Mouse (Mus musculus): ENCODE measurements around the gene Galnt10. TPM values are rescaled to one million over a fixed set of nuclear protein-coding genes. Genes with fewer than 3 reads are reported as not detected.

The Galnt10 gene
- polyA plus RNA-seq (2014; fragmentation: Illumina TruSeq; extraction: RNeasy Lipid Tissue Mini Kit (QIAGEN cat#74804); ENCODE audit: low read depth, low replicate concordance): 2.5 TPM

DNA sequence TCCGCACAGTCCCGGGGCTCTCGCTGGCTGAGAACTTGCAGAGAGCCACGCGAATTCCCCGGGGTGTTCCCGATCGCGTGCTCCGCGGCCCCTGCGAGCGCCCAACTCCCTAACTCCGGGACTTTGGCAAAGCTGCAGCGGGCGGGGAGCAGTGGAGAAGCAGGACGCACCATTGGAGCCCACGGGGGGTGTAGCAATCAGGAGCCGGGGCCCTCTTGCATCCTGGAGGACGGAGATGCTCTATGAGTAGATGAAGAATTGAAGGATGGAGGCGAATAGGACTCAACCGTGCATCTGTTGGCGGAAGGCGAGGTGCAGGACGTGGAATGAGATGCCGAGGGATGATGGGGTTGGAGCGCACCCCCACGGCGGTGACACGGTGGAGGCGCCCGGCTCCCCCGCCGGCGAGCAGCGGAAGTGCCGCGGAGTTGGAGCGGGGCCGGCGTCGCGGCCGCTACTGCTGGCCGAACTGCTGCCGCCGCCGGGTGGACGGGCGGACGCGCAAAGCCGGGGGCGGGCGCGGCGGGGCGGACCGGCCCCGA, at the start of gene Galnt10:
TSS of gene Galnt10 (plus strand) at position 425 of the 542 bp plus-strand sequence.

DNA sequence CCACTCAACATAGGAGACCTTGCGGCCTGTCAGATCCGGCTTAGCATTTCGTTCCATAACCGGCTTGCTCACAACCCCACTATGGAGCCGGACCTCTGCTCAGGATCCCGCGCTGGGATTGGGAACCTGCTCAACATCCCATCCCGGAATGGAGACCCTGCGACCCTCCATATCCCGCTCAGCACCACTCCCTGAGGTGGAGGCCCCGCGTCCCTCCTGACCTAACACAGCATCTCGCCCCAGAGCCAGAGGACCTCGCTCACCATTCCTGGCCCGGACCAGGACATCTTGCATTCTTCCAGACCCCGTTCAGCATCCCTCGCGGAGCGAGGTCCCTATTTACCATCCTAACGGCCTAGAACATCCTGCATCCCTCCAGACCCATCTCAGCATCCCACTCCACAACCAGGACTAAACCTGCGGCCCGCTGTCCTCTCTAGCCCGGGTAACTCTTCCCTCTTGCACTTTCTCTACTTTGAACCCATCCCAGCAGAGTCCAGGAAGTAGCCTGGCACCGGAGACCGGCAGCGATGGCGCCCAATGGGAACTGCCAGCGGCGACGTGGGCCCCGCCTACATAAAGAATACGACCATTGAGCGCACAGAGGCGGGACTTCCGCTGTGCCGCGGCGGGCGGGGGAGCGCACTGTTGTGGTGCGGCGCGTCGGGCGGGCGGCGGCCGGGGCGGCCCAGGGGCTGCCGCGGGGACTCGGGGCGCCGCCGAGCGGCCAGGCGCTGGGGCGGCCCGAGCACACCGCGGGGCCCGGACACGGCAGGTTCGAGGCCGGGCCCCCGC, 155.9 kb downstream of the Galnt10 start, which contains the start of gene Sap30l:
TSS of gene Sap30l (plus strand) at position 667 of the 795 bp plus-strand sequence.

DNA sequence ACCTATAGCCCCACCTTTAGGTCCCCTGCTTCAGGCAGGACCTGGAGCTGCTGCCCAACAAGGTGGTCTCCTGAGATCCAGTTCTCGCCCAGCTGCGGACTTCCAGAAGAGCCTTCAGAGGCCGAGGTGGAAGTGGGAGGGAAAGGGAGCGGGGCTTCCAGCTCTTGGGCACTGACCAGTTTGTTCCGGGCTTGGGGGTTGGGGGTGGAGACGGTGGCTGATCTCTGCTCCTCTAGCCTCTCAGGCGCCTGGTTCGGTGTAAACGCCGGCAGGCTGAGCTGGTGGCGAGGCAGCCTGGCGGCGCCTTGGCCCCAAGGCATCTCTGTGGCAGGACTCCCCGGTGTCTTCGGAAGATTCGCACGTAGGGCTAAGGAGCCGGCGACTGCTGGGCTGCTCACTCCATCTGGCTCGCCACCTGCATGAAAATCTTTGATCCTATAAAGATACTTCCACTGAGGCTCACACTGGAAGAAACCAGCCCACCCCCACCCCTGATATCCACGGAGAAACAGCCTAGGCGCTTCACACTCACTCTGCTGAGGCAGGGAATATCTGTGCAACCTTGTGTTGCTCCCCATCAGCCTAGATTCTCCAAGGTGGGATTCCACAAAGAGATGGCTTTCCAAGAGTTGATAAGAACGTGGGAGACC, 187.4 kb downstream of the Galnt10 start, which contains the start of gene Hand1:
TSS of gene Hand1 (minus strand) at position 267 of the 650 bp plus-strand sequence.

Other genes starting within 250 kb of the Galnt10 start
- gene Fam114a2, start 126.8 kb upstream of the Galnt10 start, polyA plus RNA-seq (2014; fragmentation: Illumina TruSeq; extraction: RNeasy Lipid Tissue Mini Kit (QIAGEN cat#74804); ENCODE audit: low read depth, low replicate concordance): 28.7 TPM
- gene Mfap3, start 126.8 kb upstream of the Galnt10 start, polyA plus RNA-seq (2014; fragmentation: Illumina TruSeq; extraction: RNeasy Lipid Tissue Mini Kit (QIAGEN cat#74804); ENCODE audit: low read depth, low replicate concordance): 25.4 TPM
- gene Sap30l, start 156.2 kb downstream of the Galnt10 start, polyA plus RNA-seq (2014; fragmentation: Illumina TruSeq; extraction: RNeasy Lipid Tissue Mini Kit (QIAGEN cat#74804); ENCODE audit: low read depth, low replicate concordance): 0.69 TPM
- gene Hand1, start 187.4 kb downstream of the Galnt10 start, polyA plus RNA-seq (2014; fragmentation: Illumina TruSeq; extraction: RNeasy Lipid Tissue Mini Kit (QIAGEN cat#74804); ENCODE audit: low read depth, low replicate concordance): not detected